Mouse (Mus musculus) cortical plate, adult 2 months (tissue): ENCODE data around the gene Gtpbp6. TPM values are rescaled to one million over a fixed set of nuclear protein-coding genes. Genes with fewer than 3 reads are reported as not detected.
"Not testable (repeated sequence)": the region's sequence is repeated elsewhere in the genome, so short reads cannot be mapped to it uniquely, and the experiment has no call there.

Experiments used
- H3K27ac ChIP-seq: fragments of 200-500 bp; 2 replicates; pipeline ENCODE4 v1.5.1; 2012; ENCODE audit warnings: low read length, control low read depth, inconsistent platforms; ENCODE audit not compliant: insufficient read depth
- H3K4me1 ChIP-seq: fragments of 200-500 bp; 2 replicates; pipeline ENCODE4 v1.6.1; 2011; ENCODE audit warnings: low read length; ENCODE audit not compliant: control insufficient read depth, insufficient read depth
- H3K4me3 ChIP-seq: fragments of 200-500 bp; 2 replicates; pipeline ENCODE4 v1.5.1; 2011; ENCODE audit warnings: mild to moderate bottlenecking, low read length, control low read depth; ENCODE audit not compliant: insufficient read depth
- CTCF ChIP-seq: fragments of 200-500 bp; IDR thresholded peaks from 2 replicates; pipeline ENCODE4 v1.5.1; 2011; ENCODE audit warnings: mild to moderate bottlenecking, control low read depth, low read length; ENCODE audit not compliant: insufficient read depth; ENCODE audit errors: extremely low read depth
- POLR2A ChIP-seq: fragments of 200-500 bp; IDR thresholded peaks from 2 replicates; pipeline ENCODE4 v1.6.1; 2011; ENCODE audit warnings: mild to moderate bottlenecking, low read length, control low read depth; ENCODE audit not compliant: insufficient read depth; ENCODE audit errors: extremely low read depth
- polyA plus RNA-seq: library from polyadenylated mRNA; depleted of rRNA; stranded (reverse); fragments of >200 nt; gene quantifications from 2 replicates; pipeline ENCODE4 v1.2.3, GENCODE M21; 2012; rRNA removed

Gene Gtpbp6
- 155 and 164 TPM in 2 replicates for polyA plus RNA-seq

DNA sequence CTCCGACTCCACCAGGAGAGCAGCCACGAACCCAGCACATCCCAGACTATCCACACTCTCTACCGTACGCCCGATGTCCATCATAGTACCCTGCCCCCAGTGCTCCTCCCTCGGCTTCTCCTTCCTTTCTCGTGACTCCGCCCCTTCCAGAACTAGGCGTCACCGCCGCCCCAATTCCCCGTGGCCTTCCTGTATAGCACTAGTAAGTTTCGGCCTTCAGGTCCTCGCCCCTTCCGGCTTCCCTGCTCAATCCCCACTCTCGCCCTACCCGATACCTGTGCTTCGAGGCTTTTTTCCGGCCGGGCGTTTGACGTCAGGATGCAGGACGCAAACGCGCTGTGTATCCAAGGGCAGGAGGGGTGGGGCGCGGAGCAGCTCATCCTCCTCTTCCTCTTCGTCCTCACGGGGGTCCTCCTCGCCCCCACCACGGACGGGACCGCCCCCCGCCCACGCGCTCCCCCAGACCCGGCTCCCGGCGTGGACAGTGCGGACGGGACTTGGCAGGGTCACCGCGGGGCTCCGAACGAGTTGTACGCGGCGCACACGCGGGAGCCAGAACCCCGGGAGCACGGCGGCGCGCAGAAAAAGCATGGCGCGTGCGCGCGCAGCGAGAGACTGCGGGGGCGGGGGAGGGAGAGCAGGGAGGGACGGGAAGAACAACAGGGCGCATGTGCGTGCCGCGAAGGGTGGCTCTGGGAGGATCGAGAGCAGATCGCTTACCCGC, at the start of gene Gtpbp6:
Gene Gtpbp6, minus strand, starts transcription at position 617 of the 724 bp plus-strand sequence.
- H3K4me3 ChIP-seq: peak within 1 kb of the TSS; percentile 67
- TF ChIP-seq POLR2A (peak; percentile 44), CTCF (no peak)
- peak within 1 kb of the TSS; percentile 41; the same call in 1 of the 2 replicates for H3K27ac ChIP-seq
- H3K4me1 ChIP-seq: no peaks in the 10 kb centered on the region

DNA sequence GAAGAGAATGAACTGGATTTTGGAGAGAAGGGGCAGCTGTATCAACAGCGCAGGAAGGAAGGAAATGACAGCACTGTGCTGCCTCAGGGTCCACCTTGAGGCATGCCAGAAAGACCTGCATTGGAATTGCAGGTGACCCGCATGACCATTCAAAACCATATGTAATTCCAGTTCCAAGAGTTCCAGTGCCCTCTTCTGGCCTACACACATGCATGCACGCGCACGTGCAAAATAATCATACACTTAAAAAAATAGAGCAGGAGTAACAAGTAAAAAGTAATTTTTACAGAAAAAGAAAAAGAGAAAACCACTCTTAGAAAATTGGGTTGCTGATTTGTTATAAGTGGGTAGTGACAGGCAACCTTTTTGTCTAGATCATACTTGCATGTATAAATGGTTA, 35.0 kb upstream of the Gtpbp6 start:
- Histone ChIP-seq H3K4me1 (0 out of 2 replicates have a peak, but pooled peaks cover 1% of the 10 kb centered on the region), H3K27ac (no peak overlapping the region), H3K4me3 (no peak overlapping the region)
- TF ChIP-seq CTCF (peak; percentile 22; the same call in 1 of the 2 replicates), POLR2A (no peak)

DNA sequence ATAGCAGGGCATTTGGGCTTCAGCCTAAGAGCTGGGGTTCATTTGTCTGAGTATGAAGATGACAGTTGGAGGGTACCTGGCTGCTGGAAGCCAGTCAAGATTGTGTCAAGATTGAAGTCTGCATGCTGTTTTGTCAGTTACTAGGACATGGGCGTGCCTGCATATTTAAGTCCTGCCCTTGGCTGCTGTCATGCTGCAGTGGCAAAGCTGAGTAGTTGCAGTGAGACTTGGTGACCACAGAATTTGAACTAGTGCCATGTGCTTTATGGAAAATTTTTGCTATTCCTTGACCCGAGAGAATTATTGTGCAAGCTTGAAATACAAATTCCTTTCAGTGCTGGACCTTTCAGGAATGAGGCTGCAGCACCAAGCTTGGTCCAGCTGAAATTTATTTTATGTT, 34.3 kb upstream of the Gtpbp6 start:
- Histone ChIP-seq H3K4me3 (no peak overlapping the region), H3K4me1 (0 out of 2 replicates have a peak, but pooled peaks cover 1% of the 10 kb centered on the region), H3K27ac (no peak overlapping the region)
- no peak for TF ChIP-seq CTCF
- no peak for TF ChIP-seq POLR2A

DNA sequence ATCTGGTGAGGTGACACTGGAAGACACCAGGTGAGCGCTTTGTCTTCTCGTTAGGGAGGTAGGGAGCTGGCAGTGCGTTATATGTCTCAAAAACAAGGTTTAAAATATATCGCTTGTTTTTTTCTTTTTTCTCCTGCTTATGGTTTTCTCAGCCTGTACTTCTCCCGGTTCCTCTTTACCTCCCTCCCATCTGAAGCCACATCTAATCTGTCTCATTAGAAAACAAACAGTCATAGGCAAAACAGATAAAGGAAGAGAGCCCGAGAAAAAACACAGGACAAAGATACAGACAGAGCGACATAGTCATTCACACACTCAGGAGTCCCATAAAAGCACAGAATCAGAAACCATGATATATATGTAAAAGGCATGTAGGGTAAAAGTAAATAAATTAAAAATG, 32.4 kb upstream of the Gtpbp6 start:
- Histone ChIP-seq H3K27ac (no peak overlapping the region), H3K4me3 (no peak overlapping the region), H3K4me1 (peaks cover 3% of the 10 kb centered on the region; the same call in 1 of the 2 replicates)
- TF ChIP-seq POLR2A: no peak
- no peak for TF ChIP-seq CTCF

DNA sequence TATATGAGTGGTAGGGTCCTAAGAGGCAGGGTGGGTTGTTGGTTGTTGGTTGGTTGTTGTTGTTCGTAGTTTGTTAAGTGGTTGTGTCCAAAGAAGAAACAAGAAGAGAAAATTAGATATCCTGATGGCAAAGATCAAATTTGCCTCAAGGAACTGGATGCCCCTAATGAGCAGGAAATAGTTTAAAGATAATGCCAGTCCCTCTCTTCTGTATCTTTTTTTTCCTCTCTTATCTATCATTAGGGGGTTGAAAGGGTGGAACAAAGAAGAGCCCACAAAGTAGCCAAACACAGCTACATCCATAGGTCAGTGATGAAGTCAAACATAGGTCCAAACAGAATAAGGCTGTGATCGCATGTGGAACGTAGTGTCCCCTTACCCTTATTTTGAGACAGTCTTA, 31.3 kb upstream of the Gtpbp6 start:
- TF ChIP-seq CTCF (no peak), POLR2A (no peak)
- Histone ChIP-seq H3K4me3 (no peak overlapping the region), H3K27ac (no peak overlapping the region), H3K4me1 (peaks cover 3% of the 10 kb centered on the region; the same call in 1 of the 2 replicates)

DNA sequence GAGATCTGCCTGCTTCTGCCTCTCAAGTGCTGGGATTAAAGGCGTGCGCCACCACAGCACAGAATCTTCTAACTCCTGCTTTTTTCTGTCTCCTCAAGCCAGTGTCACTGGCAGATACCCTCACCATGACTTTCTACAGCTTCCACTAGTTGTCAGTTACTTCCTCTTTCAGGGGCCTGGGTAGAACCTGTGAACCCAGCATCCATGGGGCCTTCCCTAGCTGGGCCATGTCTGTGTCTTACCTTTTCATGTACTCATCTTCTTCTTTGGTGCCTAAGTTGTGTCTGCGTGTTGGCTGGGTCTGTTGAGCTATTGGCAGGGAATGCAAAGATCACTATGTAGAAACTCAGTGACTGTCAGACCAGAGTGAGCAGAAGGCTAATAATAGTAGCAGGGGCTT, 29.8 kb upstream of the Gtpbp6 start:
- peaks cover 3% of the 10 kb centered on the region; the same call in 1 of the 2 replicates for H3K4me1 ChIP-seq
- TF ChIP-seq POLR2A: no peak
- TF ChIP-seq CTCF: no peak
- no peak overlapping the region for H3K4me3 ChIP-seq
- H3K27ac ChIP-seq: no peak overlapping the region

DNA sequence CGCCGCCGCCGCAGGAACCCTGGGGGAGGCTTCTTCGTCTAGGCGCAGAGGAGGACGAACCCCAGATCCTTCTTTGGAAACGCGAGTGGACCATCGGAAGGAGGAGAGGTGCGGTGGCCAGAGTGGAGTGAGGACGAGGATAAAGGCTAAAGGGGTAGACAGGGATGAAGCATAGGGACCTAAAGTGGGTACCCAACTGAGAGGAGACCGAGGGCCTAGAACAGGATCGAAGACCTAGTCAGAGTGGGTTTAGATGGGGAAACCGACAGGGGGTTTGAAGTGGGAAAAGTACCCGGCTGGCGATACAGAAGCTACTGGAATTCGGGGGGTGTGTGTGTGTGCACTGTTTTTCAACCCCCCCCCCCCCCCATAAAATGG, 28.1 kb upstream of the Gtpbp6 start:
- H3K4me3 ChIP-seq: peak overlapping the region; percentile 94
- TF ChIP-seq CTCF (no peak), POLR2A (no peak)
- peaks cover 3% of the 10 kb centered on the region; the same call in 1 of the 2 replicates for H3K4me1 ChIP-seq
- H3K27ac ChIP-seq: no peak overlapping the region

DNA sequence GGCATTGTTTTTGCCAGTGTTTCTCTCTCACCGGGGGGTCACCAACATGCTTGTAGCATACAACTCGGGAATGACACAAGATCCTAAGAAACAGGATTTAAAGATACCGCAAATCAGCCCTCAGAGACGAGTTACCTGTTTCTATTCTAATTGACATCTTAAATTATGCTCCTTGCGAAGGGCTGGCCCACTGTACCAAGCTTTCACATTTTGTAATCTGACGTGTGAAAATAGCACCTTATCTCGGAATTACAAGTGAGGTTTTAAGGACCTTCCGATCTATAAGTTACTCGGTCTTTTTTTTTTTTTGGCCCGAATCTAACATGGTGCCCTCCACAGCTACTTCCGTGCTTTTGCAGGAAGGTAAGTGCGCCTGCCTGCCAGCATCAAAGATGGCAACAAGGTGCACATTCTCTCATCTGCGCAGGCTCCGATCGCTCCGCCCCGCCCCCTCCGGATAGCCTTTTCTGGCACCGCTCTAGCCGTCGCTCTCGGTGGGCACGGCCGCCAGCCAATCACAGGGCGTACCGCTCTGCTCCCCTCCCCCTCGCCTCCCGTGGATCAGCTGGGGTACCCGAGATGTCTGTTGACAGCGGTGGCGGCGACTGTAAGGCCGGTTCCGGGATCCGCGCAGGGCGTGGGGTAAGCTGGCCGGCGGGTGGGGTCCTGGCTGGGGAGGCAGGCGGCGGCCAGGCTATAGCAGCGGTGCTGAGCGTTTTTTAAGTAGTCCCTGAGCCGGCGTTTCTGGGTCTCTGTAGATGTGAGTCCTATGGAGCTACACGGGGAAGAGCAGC, 27.5 kb upstream of the Gtpbp6 start, which contains the start of gene Chfr:
Gene Chfr, plus strand, starts transcription at position 550 of the 794 bp plus-strand sequence.
- TF ChIP-seq CTCF (no peak), POLR2A (peak; percentile 78; the same call in 1 of the 2 replicates)
- Histone ChIP-seq H3K4me1 (peaks cover 3% of the 10 kb centered on the region; the same call in 1 of the 2 replicates), H3K4me3 (peak within 1 kb of the TSS; percentile 94), H3K27ac (no peak within 1 kb of the TSS)

DNA sequence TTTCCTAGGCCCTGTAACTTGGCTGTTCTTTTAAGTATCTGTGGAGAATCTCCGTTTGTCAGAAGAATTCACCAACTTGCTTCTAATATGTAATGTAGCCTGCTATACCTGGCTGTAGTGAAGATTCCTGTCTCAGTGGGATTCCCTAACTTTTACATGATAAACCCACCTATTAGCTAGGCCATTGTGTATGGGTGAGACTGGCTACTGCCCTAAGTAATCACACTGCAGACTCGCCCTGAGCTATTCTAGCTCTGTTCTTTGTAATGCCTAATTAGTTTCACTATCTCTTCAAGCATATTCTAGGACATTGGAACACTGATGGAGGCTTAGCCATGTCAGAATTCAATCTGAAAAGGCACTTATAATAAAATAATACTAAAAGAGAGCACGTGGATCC, 14.4 kb upstream of the Gtpbp6 start:
- not testable (repeated sequence) for H3K27ac ChIP-seq, H3K4me1 ChIP-seq, H3K4me3 ChIP-seq

DNA sequence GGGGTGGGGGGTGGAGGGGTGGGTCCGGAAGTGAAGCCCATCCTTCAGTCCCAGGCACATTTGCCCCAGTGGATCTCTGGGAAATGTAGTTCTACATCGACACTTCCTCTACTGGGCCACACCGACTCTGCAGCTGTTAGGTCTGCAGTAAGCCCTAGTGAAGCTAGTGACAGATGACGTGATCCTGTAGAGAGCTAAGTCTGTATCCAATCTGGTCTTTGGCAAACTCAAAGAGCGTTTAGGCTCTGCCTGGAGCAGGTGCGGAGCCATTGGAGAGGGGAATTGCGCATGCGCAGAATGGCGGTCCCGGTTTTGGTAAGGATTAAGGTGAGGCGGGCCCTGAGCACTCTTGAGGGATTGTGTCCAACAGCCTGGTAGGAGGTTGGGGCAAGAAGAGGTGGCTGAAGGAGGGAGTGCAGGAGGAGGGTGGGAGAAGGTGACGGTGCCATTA, 2.0 kb upstream of the Gtpbp6 start, which contains the start of gene Zfp605:
Gene Zfp605, plus strand, starts transcription at position 102 of the 451 bp plus-strand sequence.
- H3K4me3 ChIP-seq: peak within 1 kb of the TSS; percentile 83
- peak; percentile 68 for TF ChIP-seq POLR2A
- no peak for TF ChIP-seq CTCF
- no peaks in the 10 kb centered on the region for H3K4me1 ChIP-seq
- H3K27ac ChIP-seq: peak within 1 kb of the TSS; percentile 16; the same call in 1 of the 2 replicates
